9 mouse cellular contexts compared by ENCODE assay signal in the genomic region with DNA sequence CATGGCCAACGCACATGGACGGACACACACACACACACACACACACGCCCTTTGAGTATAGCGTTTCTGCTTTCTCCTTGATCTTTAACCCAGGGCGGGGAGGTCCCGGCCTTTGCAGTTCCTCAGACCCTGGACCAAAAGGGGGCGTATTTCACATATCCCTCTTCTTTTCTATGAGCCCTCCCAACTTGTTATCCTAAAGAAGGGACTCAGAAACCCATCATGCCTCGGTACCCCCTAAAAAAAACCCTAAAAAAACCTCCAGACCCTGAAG. TPM values are rescaled to one million over a fixed set of nuclear protein-coding genes. Genes with fewer than 3 reads are reported as not detected.
DNase-seq lines count a peak whose midpoint lies in the region; ATAC-seq lines count a peak whose summit lies in the region.
"Had no signal": no experiment of that assay in that cellular context is flagged by ENCODE, and none has a peak within 500 bp of the region (broad histone marks: within the 10 kb centered on the region; RNA-seq: fewer than 3 reads in every experiment).

No protein-coding gene starts in this region.

- H3K27ac ChIP-seq in kidney, embryonic 14.5 days (ENCODE audit: low read depth, low read length), result no peak overlapping the region
- no peak overlapping the region for H3K27ac ChIP-seq in hindbrain, embryonic 15.5 days (replicated peaks)
- no peak overlapping the region for H3K27ac ChIP-seq in midbrain, embryonic 15.5 days

- intact Hi-C loops in gastrocnemius, postnatal 14 days (cut with DNase I; ENCODE audit: low total_unique reads), result loop anchor here (10.0 kb wide), 2 partner anchors 106 to 176 kb away; no protein-coding TSS in a partner anchor

- H3K4me1 ChIP-seq in kidney, embryonic 14.5 days (ENCODE audit: control insufficient read depth, insufficient read depth, low read length), result peaks cover 26% of the 10 kb centered on the region
- peaks cover 71% of the 10 kb centered on the region for H3K4me1 ChIP-seq in hindbrain, embryonic 15.5 days (replicated peaks)
- peaks cover 70% of the 10 kb centered on the region for H3K4me1 ChIP-seq in midbrain, embryonic 15.5 days

- peaks cover 8% of the 10 kb centered on the region; the same call in 1 of the 2 replicates for H3K27me3 ChIP-seq in kidney, embryonic 14.5 days (ENCODE audit: control insufficient read depth, insufficient read depth, low read length)
- no peaks in the 10 kb centered on the region for H3K27me3 ChIP-seq in hindbrain, embryonic 15.5 days
- H3K27me3 ChIP-seq in midbrain, embryonic 15.5 days (replicated peaks), result no peaks in the 10 kb centered on the region; the same call in 1 of the 2 replicates

- ATAC-seq in kidney, embryonic 14.5 days (ENCODE audit: low FRiP score, low TSS enrichment), result no peak
- no peak for ATAC-seq in hindbrain, embryonic 15.5 days (ENCODE audit: low FRiP score, low read depth)
- no peak for ATAC-seq in midbrain, embryonic 15.5 days (replicated peaks)

- no peaks in the 10 kb centered on the region for H3K36me3 ChIP-seq in kidney, embryonic 14.5 days (ENCODE audit: control insufficient read depth, insufficient read depth, low read length)
- no peaks in the 10 kb centered on the region for H3K36me3 ChIP-seq in hindbrain, embryonic 15.5 days
- H3K36me3 ChIP-seq in midbrain, embryonic 15.5 days (replicated peaks), result no peaks in the 10 kb centered on the region

- no peak overlapping the region for H3K9ac ChIP-seq in kidney, embryonic 14.5 days (ENCODE audit: low read depth, low read length)
- no peak overlapping the region for H3K9ac ChIP-seq in hindbrain, embryonic 15.5 days
- no peak overlapping the region for H3K9ac ChIP-seq in midbrain, embryonic 15.5 days

- peak overlapping the region; percentile 90 for H3K4me3 ChIP-seq in kidney, embryonic 14.5 days (ENCODE audit: low read length)
- H3K4me3 ChIP-seq in hindbrain, embryonic 15.5 days, result peak overlapping the region; percentile 85
- H3K4me3 ChIP-seq in midbrain, embryonic 15.5 days, result peak overlapping the region; percentile 65

- peak overlapping the region; percentile 80 for H3K4me2 ChIP-seq in kidney, embryonic 14.5 days (replicated peaks; ENCODE audit: low read depth, low read length)
- H3K4me2 ChIP-seq in hindbrain, embryonic 15.5 days, result peak overlapping the region; percentile 91
- peak overlapping the region; percentile 88 for H3K4me2 ChIP-seq in midbrain, embryonic 15.5 days

- no peak for DNase-seq in kidney, postnatal 10 days
- peak; percentile 50 for DNase-seq in embryo, embryonic 10.5 days (ENCODE audit: low spot score)
- DNase-seq in adrenal gland, postnatal 36 days, result no peak
- no peak for DNase-seq in retina, embryonic 14.5 days (ENCODE audit: low spot score)
- no peak for DNase-seq in gastrocnemius, postnatal 14 days

- 7% methylated on average over 8 of the region's 8 CpGs for WGBS in kidney, embryonic 14.5 days
- WGBS in hindbrain, embryonic 15.5 days, result 9% methylated on average over 8 of the region's 8 CpGs
- WGBS in midbrain, embryonic 15.5 days, result 5% methylated on average over 8 of the region's 8 CpGs

- no peaks in the 10 kb centered on the region for H3K9me3 ChIP-seq in kidney, embryonic 14.5 days (ENCODE audit: control insufficient read depth, low read length)
- no peaks in the 10 kb centered on the region for H3K9me3 ChIP-seq in hindbrain, embryonic 15.5 days
- H3K9me3 ChIP-seq in midbrain, embryonic 15.5 days, result no peaks in the 10 kb centered on the region

RNA-seq across cellular contexts. Expression of gene Cux2, which starts 0.9 kb away (rescaled TPM):
- 12.9 and 15.1 TPM in 2 replicates for polyA plus RNA-seq in kidney, embryonic 14.5 days (2014; fragmentation: Nextera tagmentation; extraction: Ambion mirVana)
- polyA plus RNA-seq in hindbrain, embryonic 15.5 days (2015; fragmentation: Nextera tagmentation; extraction: Ambion mirVana), result 20.7 and 23.3 TPM in 2 replicates
- 24.7 and 27.3 TPM in 2 replicates for polyA plus RNA-seq in midbrain, embryonic 15.5 days (2015; fragmentation: Nextera tagmentation; extraction: Ambion mirVana)
- total RNA-seq in adrenal gland, postnatal 36 days (2021), result 10 to 100 TPM; 18.6 to 20.9 TPM
- total RNA-seq in gastrocnemius, postnatal 14 days (2021), result 1 to 10 TPM; 1.1 to 1.6 TPM
- total RNA-seq: common myeloid progenitor, adult 5-6 weeks had no signal

RNA-seq across cellular contexts. Expression of gene Myl2, which starts 50.0 kb away (rescaled TPM):
- polyA plus RNA-seq in kidney, embryonic 14.5 days (2014; fragmentation: Nextera tagmentation; extraction: Ambion mirVana), result 1.6 TPM in 1 of 2 replicates, not detected in the other
- polyA plus RNA-seq in hindbrain, embryonic 15.5 days (2015; fragmentation: Nextera tagmentation; extraction: Ambion mirVana), result 2.1 and 2.6 TPM in 2 replicates
- 0.71 and 6.6 TPM in 2 replicates for polyA plus RNA-seq in midbrain, embryonic 15.5 days (2015; fragmentation: Nextera tagmentation; extraction: Ambion mirVana)
- total RNA-seq in adrenal gland, postnatal 36 days (2021), result 1 to 10 TPM in 1 of 2 experiments, not detected in 1; 2.0 TPM
- 1,000 to 10,000 TPM in 1 of 2 experiments, 100 to 1,000 TPM in 1; 675 to 1,272 TPM for total RNA-seq in gastrocnemius, postnatal 14 days (2021)
- total RNA-seq: common myeloid progenitor, adult 5-6 weeks had no signal
